8 mouse cellular contexts compared by ENCODE assay signal in genomic region chr4:137861461-137862011, GRCm38 (mm10). TPM values are rescaled to one million over a fixed set of nuclear protein-coding genes. Genes with fewer than 3 reads are reported as not detected.
DNase-seq lines count a peak whose midpoint lies in the region; ATAC-seq and TF ChIP-seq lines count a peak whose summit lies in the region.

No protein-coding gene starts in this region.

- H3ac ChIP-seq in C2C12 (ENCODE audit: control insufficient read depth, insufficient read length, low read depth), result peak overlapping the region; percentile 23

- ATAC-seq in embryonic facial prominence, embryonic 15.5 days (ENCODE audit: insufficient number of reproducible peaks, low FRiP score, low TSS enrichment, low read depth), result peak; percentile 59
- peak; percentile 90 for ATAC-seq in intestine, postnatal 0 days

- WGBS in embryonic facial prominence, embryonic 15.5 days, result 5% methylated on average over 17 of the region's 17 CpGs
- WGBS in intestine, postnatal 0 days, result 5% methylated on average over 17 of the region's 17 CpGs
- 0% methylated on average over 17 of the region's 17 CpGs for WGBS in spleen, adult 2 months

- 0 out of 2 replicates have a peak, but pooled peaks cover 3% of the 10 kb centered on the region for H3K9me3 ChIP-seq in embryonic facial prominence, embryonic 15.5 days (replicated peaks)
- H3K9me3 ChIP-seq in intestine, postnatal 0 days (ENCODE audit: control insufficient read depth), result no peaks in the 10 kb centered on the region

- peaks cover 47% of the 10 kb centered on the region for H3K4me1 ChIP-seq in embryonic facial prominence, embryonic 15.5 days
- peaks cover 15% of the 10 kb centered on the region; the same call in 1 of the 2 replicates for H3K4me1 ChIP-seq in intestine, postnatal 0 days (replicated peaks; ENCODE audit: control insufficient read depth, insufficient read depth, low read length)
- peaks cover 13% of the 10 kb centered on the region; the same call in 1 of the 2 replicates for H3K4me1 ChIP-seq in spleen, adult 2 months (ENCODE audit: control insufficient read depth, insufficient read depth, insufficient read length)

- H3K27ac ChIP-seq in embryonic facial prominence, embryonic 15.5 days (replicated peaks), result peak overlapping the region; percentile 66
- peak overlapping the region; percentile 85 for H3K27ac ChIP-seq in intestine, postnatal 0 days (ENCODE audit: low read depth, low read length)
- peak overlapping the region; percentile 75 for H3K27ac ChIP-seq in spleen, adult 2 months (ENCODE audit: insufficient read depth, low read length)

- peak; percentile 52 for DNase-seq in 3T3-L1 (ENCODE audit: low read depth, low spot score)
- peak; percentile 50 for DNase-seq in lung, postnatal 14 days
- DNase-seq in spleen, adult 2 months (ENCODE audit: low read depth in 1 of 2, low spot score in 2 of 2), result peak; percentile 45 to 54
- DNase-seq in adrenal gland, postnatal 4 days (ENCODE audit: low spot score in 2 of 2), result no peak
- no peak for DNase-seq in left cerebral cortex, adult 18-20 months (ENCODE audit: low spot score in 2 of 2)

- H3K79me2 ChIP-seq in C2C12 (ENCODE audit: control insufficient read depth, insufficient read depth), result peaks cover 44% of the 10 kb centered on the region

- peak overlapping the region; percentile 73; the same call in 1 of the 2 replicates for H3K9ac ChIP-seq in embryonic facial prominence, embryonic 15.5 days
- peak overlapping the region; percentile 74 for H3K9ac ChIP-seq in intestine, postnatal 0 days (ENCODE audit: low read depth, low read length)

- no peak for TF ChIP-seq CTCF in C2C12 (IDR thresholded peaks at IDR 0.05; ENCODE audit: control insufficient read depth, insufficient read depth, insufficient read length)
- TF ChIP-seq CTCF in intestine, postnatal 0 days (IDR thresholded peaks at IDR 0.05; ENCODE audit: low read depth), result no peak
- TF ChIP-seq CTCF in spleen, adult 2 months (IDR thresholded peaks at IDR 0.05; ENCODE audit: extremely low read depth, insufficient read depth, insufficient read length, insufficient replicate concordance), result no peak

- TF ChIP-seq POLR2A in spleen, adult 2 months (IDR thresholded peaks at IDR 0.05; ENCODE audit: low read depth, low read length), result no peak; the same call in 1 of the 2 replicates

- H3K4me3 ChIP-seq in C2C12 (ENCODE audit: insufficient read depth, poor library complexity, severe bottlenecking), result peak overlapping the region; percentile 16
- H3K4me3 ChIP-seq in embryonic facial prominence, embryonic 15.5 days (replicated peaks), result peak overlapping the region; percentile 83
- peak overlapping the region; percentile 68 for H3K4me3 ChIP-seq in intestine, postnatal 0 days (ENCODE audit: low read depth, low read length)
- peak overlapping the region; percentile 77 for H3K4me3 ChIP-seq in spleen, adult 2 months (ENCODE audit: extremely low read depth, insufficient read depth, insufficient read length)

- H3K4me2 ChIP-seq in embryonic facial prominence, embryonic 15.5 days (replicated peaks), result peak overlapping the region; percentile 92
- H3K4me2 ChIP-seq in intestine, postnatal 0 days (replicated peaks; ENCODE audit: low read depth), result peak overlapping the region; percentile 72

- peaks cover 19% of the 10 kb centered on the region for H3K79me3 ChIP-seq in C2C12 (ENCODE audit: low read depth)

- H3K36me3 ChIP-seq in C2C12 (ENCODE audit: control insufficient read depth, insufficient read depth), result no peaks in the 10 kb centered on the region
- no peaks in the 10 kb centered on the region for H3K36me3 ChIP-seq in embryonic facial prominence, embryonic 15.5 days
- no peaks in the 10 kb centered on the region; the same call in 1 of the 2 replicates for H3K36me3 ChIP-seq in intestine, postnatal 0 days (ENCODE audit: control insufficient read depth, insufficient read depth)
- no peaks in the 10 kb centered on the region for H3K36me3 ChIP-seq in spleen, adult 2 months (ENCODE audit: control insufficient read depth, insufficient read depth, low read length)

- no peaks in the 10 kb centered on the region for H3K27me3 ChIP-seq in C2C12 (ENCODE audit: control insufficient read depth, insufficient read depth, insufficient read length)
- H3K27me3 ChIP-seq in embryonic facial prominence, embryonic 15.5 days, result no peaks in the 10 kb centered on the region
- H3K27me3 ChIP-seq in intestine, postnatal 0 days (replicated peaks; ENCODE audit: control insufficient read depth, insufficient read depth, low read length), result no peaks in the 10 kb centered on the region
- H3K27me3 ChIP-seq in spleen, adult 2 months (ENCODE audit: control insufficient read depth, insufficient read depth, low read length), result no peaks in the 10 kb centered on the region

TF ChIP-seq in C2C12, 6 proteins besides CTCF, POLR2A, EP300 and RAD21:
- TF ChIP-seq FOSL1 (IDR thresholded peaks at IDR 0.05; ENCODE audit: insufficient read depth, low read length, poor library complexity, severe bottlenecking) (no peak), CEBPB (IDR thresholded peaks at IDR 0.05; ENCODE audit: low read depth) (no peak), MYOD1 (IDR thresholded peaks at IDR 0.05; ENCODE audit: control insufficient read depth, insufficient read length, low read depth) (no peak), MAX (IDR thresholded peaks at IDR 0.05) (no peak), MYOG (IDR thresholded peaks at IDR 0.05; ENCODE audit: control insufficient read depth, extremely low read depth, insufficient read length) (no peak), USF1 (IDR thresholded peaks at IDR 0.05; ENCODE audit: low read depth) (no peak)

RNA-seq across cellular contexts. Expression of gene Ece1, which starts 0.5 kb away (rescaled TPM):
- 198 TPM for polyA plus RNA-seq in C2C12 (2012; fragmentation: generic; extraction: Trizol)
- 65.5 and 74.6 TPM in 2 replicates for polyA plus RNA-seq in embryonic facial prominence, embryonic 15.5 days (2015; fragmentation: Nextera tagmentation; extraction: Ambion mirVana)
- polyA plus RNA-seq in intestine, postnatal 0 days (2015; fragmentation: Nextera tagmentation; extraction: Ambion mirVana), result 44.9 and 49.1 TPM in 2 replicates
- polyA plus RNA-seq in spleen, adult 2 months (2012; rRNA removed), result 17.3 and 18.4 TPM in 2 replicates
- 100 to 1,000 TPM; 279 to 303 TPM for total RNA-seq in adrenal gland, postnatal 4 days (2021)
- 10 to 100 TPM; 82.0 to 87.9 TPM for total RNA-seq in left cerebral cortex, adult 18-20 months (2021)

Comparison
In these comparisons a context has a peak if more than half of its experiments do, and no peak if none do; other contexts are left out.
1. DNase-seq: peak in 3T3-L1 (single experiment), lung, postnatal 14 days (single experiment) and spleen, adult 2 months (2 of 2); none in adrenal gland, postnatal 4 days (0 of 2) and left cerebral cortex, adult 18-20 months (0 of 2).
2. H3K4me3 ChIP-seq: peak in every context shown above with its lines; median percentile 83 in embryonic facial prominence, embryonic 15.5 days; 77 in spleen, adult 2 months; 68 in intestine, postnatal 0 days; 16 in C2C12.
3. Peak in every context shown above with its lines, with median percentiles within 50 percentile points of each other: H3K27ac ChIP-seq.